Mouse (Mus musculus) CH12.LX (cell line): ENCODE data around the gene Rreb1. TPM values are rescaled to one million over a fixed set of nuclear protein-coding genes. Genes with fewer than 3 reads are reported as not detected.

Experiments
- DNase-seq: peaks from one replicate; pipeline ENCODE4 v3.0.0-alpha.2; 2013; ENCODE audit errors: extremely low read depth
- H3K27ac ChIP-seq: 2 replicates; pipeline ENCODE4 v1.5.1; 2012; ENCODE audit warnings: low read depth, mild to moderate bottlenecking, control low read depth, moderate library complexity; ENCODE audit not compliant: insufficient read depth
- H3K27me3 ChIP-seq: replicated peaks from 2 replicates; pipeline ENCODE3; 2012; ENCODE audit warnings: inconsistent platforms
- H3K36me3 ChIP-seq, 2 experiments: replicated peaks in 1 of 2; 2 replicates each; pipeline versions ENCODE3 to v1.6.1; 2012; ENCODE audit warnings: inconsistent platforms in 1 of 2, low read length in 1 of 2, mild to moderate bottlenecking in 1 of 2, mixed read lengths in 1 of 2, moderate library complexity in 1 of 2; ENCODE audit not compliant: control insufficient read depth in 1 of 2, insufficient read depth in 1 of 2
- H3K4me1 ChIP-seq, 2 experiments: 2 replicates each; pipeline ENCODE4 v1.6.1; 2012; ENCODE audit warnings: inconsistent platforms in 1 of 2, moderate library complexity in 1 of 2; ENCODE audit not compliant: insufficient read depth in 2 of 2, control insufficient read depth in 1 of 2
- H3K4me2 ChIP-seq: 2 replicates; pipeline ENCODE4 v1.6.1; 2012; ENCODE audit warnings: low read depth, mild to moderate bottlenecking, control low read depth; ENCODE audit not compliant: poor library complexity, insufficient read depth, severe bottlenecking
- H3K4me3 ChIP-seq, 3 experiments: fragments of 150-350 bp in 1 of 3; sonication (generic) in 1 of 3; replicated peaks in 1 of 3; 2 replicates each; pipeline versions ENCODE3 to v1.5.1; 2011 to 2012; ENCODE audit warnings: low read depth in 2 of 3, low read length in 2 of 3, mild to moderate bottlenecking in 2 of 3, moderate library complexity in 2 of 3, control low read depth in 1 of 3, improper control_type of control experiment in 1 of 3, inconsistent platforms in 1 of 3, mixed read lengths in 1 of 3; ENCODE audit not compliant: poor library complexity in 1 of 3
- H3K79me2 ChIP-seq: replicated peaks from 2 replicates; pipeline ENCODE4 v1.6.1; 2012; ENCODE audit warnings: mild to moderate bottlenecking, moderate library complexity; ENCODE audit not compliant: control insufficient read depth, poor library complexity, insufficient read depth, severe bottlenecking; ENCODE audit errors: extremely low read depth
- H3K9ac ChIP-seq: 2 replicates; pipeline ENCODE4 v1.6.1; 2012; ENCODE audit warnings: low read depth, mild to moderate bottlenecking, control low read depth, moderate library complexity; ENCODE audit not compliant: insufficient read depth
- H3K9me3 ChIP-seq: replicated peaks from 2 replicates; pipeline ENCODE3; 2012; ENCODE audit warnings: low read length, inconsistent platforms, mixed read lengths
- BHLHE40 ChIP-seq: IDR thresholded peaks from 2 replicates; pipeline ENCODE4 v1.6.1; 2011; ENCODE audit warnings: mild to moderate bottlenecking, low read depth, low read length, improper control_type of control experiment
- CHD1 ChIP-seq: IDR thresholded peaks from 2 replicates; pipeline ENCODE4 v1.6.1; 2012; ENCODE audit warnings: low read depth, low read length, improper control_type of control experiment, inconsistent platforms
- CHD2 ChIP-seq: IDR thresholded peaks from 2 replicates; pipeline ENCODE4 v1.6.1; 2011; ENCODE audit warnings: low read length, improper control_type of control experiment
- E2F4 ChIP-seq: IDR thresholded peaks from 2 replicates; pipeline ENCODE4 v1.6.1; 2011; ENCODE audit warnings: low read depth, low read length, improper control_type of control experiment; ENCODE audit not compliant: insufficient replicate concordance
- ELF1 ChIP-seq: IDR thresholded peaks from 2 replicates; pipeline ENCODE4 v1.6.1; 2014; ENCODE audit warnings: low read depth, mild to moderate bottlenecking, inconsistent platforms, low read length, improper control_type of control experiment
- EP300 ChIP-seq: IDR thresholded peaks from 2 replicates; pipeline ENCODE4 v1.6.1; 2011; ENCODE audit warnings: low read length, improper control_type of control experiment
- ETS1 ChIP-seq: conservative IDR thresholded peaks from 2 replicates; pipeline ENCODE4 v1.6.1; 2012; ENCODE audit warnings: low read depth, mild to moderate bottlenecking, inconsistent platforms, low read length, improper control_type of control experiment, moderate library complexity
- GABPA ChIP-seq: IDR thresholded peaks from 2 replicates; pipeline ENCODE4 v1.6.1; 2012; ENCODE audit warnings: low read depth, low read length, improper control_type of control experiment, inconsistent platforms; ENCODE audit not compliant: insufficient replicate concordance
- IRF4 ChIP-seq: IDR thresholded peaks from 2 replicates; pipeline ENCODE4 v1.6.1; 2014; ENCODE audit warnings: low read depth, mild to moderate bottlenecking, inconsistent platforms, low read length, improper control_type of control experiment
- JUN ChIP-seq: IDR thresholded peaks from 2 replicates; pipeline ENCODE4 v1.6.1; 2011; ENCODE audit warnings: low read depth, mild to moderate bottlenecking, low read length, improper control_type of control experiment, moderate library complexity; ENCODE audit not compliant: insufficient read depth
- KAT2A ChIP-seq: IDR thresholded peaks from 2 replicates; pipeline ENCODE4 v1.6.1; 2012; ENCODE audit warnings: low read length, improper control_type of control experiment, inconsistent platforms; ENCODE audit not compliant: insufficient replicate concordance
- MAFK ChIP-seq: IDR thresholded peaks from 2 replicates; pipeline ENCODE4 v1.6.1; 2011; ENCODE audit warnings: low read length, improper control_type of control experiment; ENCODE audit not compliant: insufficient replicate concordance
- MEF2A ChIP-seq: IDR thresholded peaks from 2 replicates; pipeline ENCODE4 v1.6.1; 2014; ENCODE audit warnings: low read depth, mild to moderate bottlenecking, inconsistent platforms, low read length, improper control_type of control experiment, borderline replicate concordance
- MXI1 ChIP-seq: IDR thresholded peaks from 2 replicates; pipeline ENCODE4 v1.6.1; 2011; ENCODE audit warnings: mild to moderate bottlenecking, low read depth, low read length, improper control_type of control experiment
- MYC ChIP-seq: IDR thresholded peaks from 2 replicates; pipeline ENCODE4 v1.6.1; 2011; ENCODE audit warnings: low read depth, mild to moderate bottlenecking, improper control_type of control experiment, low read length
- NELFE ChIP-seq: IDR thresholded peaks from 2 replicates; pipeline ENCODE4 v1.6.1; 2011; ENCODE audit warnings: low read depth, low read length, improper control_type of control experiment
- NRF1 ChIP-seq: IDR thresholded peaks from 2 replicates; pipeline ENCODE4 v1.6.1; 2014; ENCODE audit warnings: low read depth, mild to moderate bottlenecking, inconsistent platforms, low read length, improper control_type of control experiment, moderate library complexity
- PAX5 ChIP-seq: IDR thresholded peaks from 2 replicates; pipeline ENCODE4 v1.6.1; 2012; ENCODE audit warnings: low read length, inconsistent platforms, mixed read lengths
- POLR2AphosphoS2 ChIP-seq: IDR thresholded peaks from 2 replicates; pipeline ENCODE4 v1.6.1; 2011; ENCODE audit warnings: low read depth, low read length, improper control_type of control experiment
- RAD21 ChIP-seq: IDR thresholded peaks from 2 replicates; pipeline ENCODE4 v1.6.1; 2011; ENCODE audit warnings: low read depth, mild to moderate bottlenecking, low read length, improper control_type of control experiment, moderate library complexity
- TBP ChIP-seq: conservative IDR thresholded peaks from 2 replicates; pipeline ENCODE4 v1.6.1; 2011; ENCODE audit warnings: low read depth, low read length, improper control_type of control experiment
- UBTF ChIP-seq: IDR thresholded peaks from 2 replicates; pipeline ENCODE4 v1.6.1; 2012; ENCODE audit warnings: low read depth, mild to moderate bottlenecking, inconsistent platforms, low read length, improper control_type of control experiment, moderate library complexity
- USF1 ChIP-seq: IDR thresholded peaks from 2 replicates; pipeline ENCODE4 v1.6.1; 2014; ENCODE audit warnings: low read depth, mild to moderate bottlenecking, inconsistent platforms, low read length, improper control_type of control experiment
- USF2 ChIP-seq: conservative IDR thresholded peaks from 2 replicates; pipeline ENCODE4 v1.6.1; 2011; ENCODE audit warnings: low read depth, low read length, improper control_type of control experiment
- ZC3H11A ChIP-seq: IDR thresholded peaks from 2 replicates; pipeline ENCODE4 v1.6.1; 2012; ENCODE audit warnings: low read depth, mild to moderate bottlenecking, inconsistent platforms, low read length, improper control_type of control experiment
- ZKSCAN1 ChIP-seq: IDR thresholded peaks from 2 replicates; pipeline ENCODE4 v1.6.1; 2012; ENCODE audit warnings: low read depth, inconsistent platforms, low read length, improper control_type of control experiment, borderline replicate concordance
- ZMIZ1 ChIP-seq: IDR thresholded peaks from 2 replicates; pipeline ENCODE4 v1.6.1; 2012; ENCODE audit warnings: low read depth, mild to moderate bottlenecking, inconsistent platforms, low read length, improper control_type of control experiment
- ZNF384 ChIP-seq: IDR thresholded peaks from 2 replicates; pipeline ENCODE4 v1.6.1; 2012; ENCODE audit warnings: low read depth, low read length, improper control_type of control experiment, inconsistent platforms
- dilution Hi-C: fragments of 300-500 bp; cut with MboI; formaldehyde crosslinking; loops from 2 replicates; pipeline ENCODE4 v1.14.3; 2020; ENCODE audit warnings: low sequenced_read_pairs; ENCODE audit not compliant: extremely low pct_unique_long_range_greater_than_20kb, extremely low pct_ligation_motif_present
- in situ Hi-C: fragments of 300-500 bp; cut with MboI; formaldehyde crosslinking; loops from 3 replicates; pipeline ENCODE4 v1.14.3; 2019; ENCODE audit warnings: low sequenced_read_pairs, low pct_ligation_motif_present, low pct_unique_long_range_greater_than_20kb, mixed read lengths
- polyA plus RNA-seq: library from polyadenylated mRNA; unstranded; fragments of >175 nt; gene quantifications from 2 replicates; pipeline ENCODE4 v1.2.1, GENCODE M21; 2012; ENCODE audit warnings: low read depth; ENCODE audit not compliant: insufficient read length
- total RNA-seq, 2 experiments: library from RNA; depleted of rRNA; stranded (reverse); fragments of 300-350 nt in 1 of 2; fragments of >200 nt in 1 of 2; gene quantifications; 2 replicates each; pipeline ENCODE4 v1.2.3; 2012 to 2014

Gene Rreb1
- total and polyA plus RNA-seq, 3 experiments: 1.0 to 10.2 (median 5.3) TPM

DNA sequence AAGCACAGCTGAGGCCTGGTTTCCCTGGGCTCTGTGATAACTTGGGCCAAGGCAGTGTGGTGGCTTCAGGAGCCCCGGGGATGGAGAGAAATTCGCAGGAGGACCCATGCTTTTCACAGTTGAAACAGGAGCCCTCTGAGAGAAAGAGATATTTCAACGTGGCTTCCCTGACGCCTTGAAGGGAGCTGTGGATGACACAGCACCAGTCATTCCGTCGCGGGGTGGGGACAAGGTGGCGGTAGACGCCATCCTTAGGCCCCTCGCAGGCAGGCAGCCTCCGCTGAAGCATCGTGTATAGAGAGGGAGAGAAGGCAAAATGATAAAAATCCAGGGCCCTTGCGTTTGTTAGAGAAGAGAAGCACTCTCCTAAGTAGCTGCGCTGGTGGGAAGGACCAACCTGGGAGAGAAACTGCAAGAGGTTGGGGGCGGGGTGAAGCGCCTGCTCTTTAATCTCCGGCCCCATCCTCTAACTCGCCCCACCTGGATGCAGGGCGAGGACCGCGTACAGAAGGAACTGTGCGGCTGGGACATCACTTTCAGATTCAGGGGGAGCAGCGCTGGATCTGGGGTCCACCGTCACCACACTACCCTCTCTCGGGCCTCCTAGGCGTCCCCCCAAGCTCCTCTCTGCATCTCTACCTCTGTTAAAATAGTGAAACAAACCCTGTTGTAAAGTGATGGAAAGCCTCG is 46.9 kb downstream of the Rreb1 start:
- no peak overlapping the region for H3K27ac ChIP-seq
- peaks cover 20% of the 10 kb centered on the region for H3K79me2 ChIP-seq
- no peaks in the 10 kb centered on the region for H3K36me3 ChIP-seq
- peaks cover 5% of the 10 kb centered on the region for H3K27me3 ChIP-seq
- in situ Hi-C loops: no loop called here
- dilution Hi-C loops: no loop called here
- H3K9me3 ChIP-seq: no peaks in the 10 kb centered on the region
- H3K4me3 ChIP-seq: peak overlapping the region in 2 of 3 experiments; percentile 78 to 93
- H3K9ac ChIP-seq: peak overlapping the region; percentile 82; the same call in 1 of the 2 replicates
- peaks cover 2 to 33% of the 10 kb centered on the region in 2 experiments; a peak in 3 of 4 replicates for H3K4me1 ChIP-seq
- TF ChIP-seq NRF1 (no peak), TBP (no peak), MXI1 (no peak), MEF2A (no peak), E2F4 (no peak), ZKSCAN1 (no peak), GABPA (no peak), EP300 (no peak), ZMIZ1 (no peak), POLR2AphosphoS2 (no peak), USF2 (no peak), CHD1 (no peak), MAFK (no peak), CHD2 (no peak), RAD21 (no peak), USF1 (no peak), BHLHE40 (no peak)
- TF ChIP-seq, all 38 proteins: peak for 0
- DNase-seq: no peak
- peak overlapping the region; percentile 64; the same call in 1 of the 2 replicates for H3K4me2 ChIP-seq

DNA sequence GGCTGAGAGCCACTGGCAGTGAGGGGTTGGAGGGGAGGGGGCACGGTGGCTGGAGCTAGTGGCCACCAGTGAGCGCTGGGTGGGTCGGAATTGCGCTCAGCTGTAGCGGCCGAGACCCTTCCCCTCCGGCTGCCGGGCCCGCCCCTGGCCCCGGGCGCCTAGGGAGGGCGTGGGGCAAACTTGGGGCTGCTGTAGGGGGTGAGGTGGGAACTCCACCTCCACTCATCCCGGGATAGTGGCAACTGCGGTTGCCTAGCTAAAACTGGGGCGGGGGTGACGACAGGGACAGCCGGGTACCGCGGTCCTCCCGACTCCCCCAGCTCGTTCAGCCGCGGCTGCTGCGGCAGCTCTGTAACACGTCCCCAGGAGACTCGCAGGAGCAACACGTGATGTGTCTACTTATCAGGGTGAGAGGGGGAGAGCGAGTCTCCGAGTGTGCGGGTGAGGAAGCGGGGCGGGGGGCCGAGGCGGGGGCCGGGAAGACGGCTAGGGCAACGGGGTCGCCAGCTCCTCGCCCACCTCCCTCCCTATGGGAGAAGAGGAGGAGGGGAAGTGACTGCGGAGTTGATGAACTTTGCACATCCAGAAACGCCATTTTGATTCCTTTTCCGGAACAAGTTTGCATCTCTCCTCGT is 47.6 kb downstream of the Rreb1 start:
- no peaks in the 10 kb centered on the region for H3K9me3 ChIP-seq
- H3K79me2 ChIP-seq: peaks cover 26% of the 10 kb centered on the region
- H3K4me1 ChIP-seq: peaks cover 3 to 39% of the 10 kb centered on the region in 2 experiments; a peak in 3 of 4 replicates
- peaks cover 2% of the 10 kb centered on the region for H3K27me3 ChIP-seq
- peak; percentile 65 for DNase-seq
- peak overlapping the region; percentile 64 for H3K4me2 ChIP-seq
- in situ Hi-C loops (no loop called here), dilution Hi-C loops (no loop called here)
- H3K36me3 ChIP-seq: no peaks in the 10 kb centered on the region
- peak overlapping the region; percentile 82 for H3K9ac ChIP-seq
- H3K27ac ChIP-seq: peak overlapping the region; percentile 24; the same call in 1 of the 2 replicates
- H3K4me3 ChIP-seq: peak overlapping the region; percentile 58 to 93 (median 78)
- TF ChIP-seq MEF2A (peak; percentile 67), EP300 (no peak), JUN (no peak), USF2 (peak; percentile 52; the same call in 1 of the 2 replicates), UBTF (no peak), NRF1 (no peak), GABPA (no peak), ELF1 (no peak), MXI1 (peak; percentile 66), IRF4 (peak; percentile 38; the same call in 1 of the 2 replicates), ZNF384 (no peak), MAFK (no peak), CHD1 (no peak), KAT2A (0 out of 2 replicates have a peak, but pooled peaks have one; percentile 24), NELFE (peak; percentile 43; the same call in 1 of the 2 replicates), RAD21 (no peak), PAX5 (no peak), ETS1 (peak; percentile 14; the same call in 1 of the 2 replicates), MYC (0 out of 2 replicates have a peak, but pooled peaks have one; percentile 30), ZC3H11A (no peak)
